In genomic region chr7:141052421-141052820, GRCm38 (mm10) we compare ENCODE assay signal across 26 mouse cellular contexts. TPM values are rescaled to one million over a fixed set of nuclear protein-coding genes. Genes with fewer than 3 reads are reported as not detected.
"Had no signal": no experiment of that assay in that cellular context is flagged by ENCODE, and none has a peak within 500 bp of the region (broad histone marks: within the 10 kb centered on the region; RNA-seq: fewer than 3 reads in every experiment).

No protein-coding gene starts in this region.

- H3K27me3 ChIP-seq: neural tube, embryonic 13.5 days; neural tube, embryonic 15.5 days had no signal

- H3K4me3 ChIP-seq: midbrain, embryonic 10.5 days; midbrain, embryonic 12.5 days; myocyte; neural tube, embryonic 13.5 days; neural tube, embryonic 15.5 days had no signal

- ATAC-seq: midbrain, embryonic 16.5 days had no signal

- H3K4me2 ChIP-seq: lung, embryonic 14.5 days; midbrain, embryonic 12.5 days; neural tube, embryonic 13.5 days; neural tube, embryonic 15.5 days had no signal

- H3K9me3 ChIP-seq: midbrain, embryonic 12.5 days; neural tube, embryonic 13.5 days; neural tube, embryonic 15.5 days had no signal

- H3K9ac ChIP-seq: lung, embryonic 14.5 days; midbrain, embryonic 12.5 days; neural tube, embryonic 13.5 days; neural tube, embryonic 15.5 days had no signal

- H3K27ac ChIP-seq: midbrain, embryonic 10.5 days; midbrain, embryonic 12.5 days; neural tube, embryonic 13.5 days; neural tube, embryonic 15.5 days had no signal

- DNase-seq: lung, embryonic 14.5 days; lung, postnatal 10 days; lung, postnatal 4 days; midbrain, embryonic 14.5 days; retina, postnatal 1 day; right cerebral cortex, adult 18-20 months; right cerebral cortex, postnatal 25 days; right cerebral cortex, postnatal 4 days; spleen, adult 18-20 months; thymus, adult 18-20 months; thymus, postnatal 14 days; thymus, postnatal 36 days had no signal

RNA-seq across cellular contexts. Expression of gene Gm17387, which starts 23.5 kb away (rescaled TPM):
- total RNA-seq: megakaryocyte, adult 5-6 weeks; megakaryocyte-erythroid progenitor cell, adult 5-6 weeks had no signal
- polyA plus RNA-seq: lung, embryonic 14.5 days; lung, embryonic 16.5 days; midbrain, embryonic 10.5 days; midbrain, embryonic 12.5 days; midbrain, embryonic 14.5 days; midbrain, embryonic 16.5 days; myocyte; neural tube, embryonic 11.5 days; neural tube, embryonic 13.5 days; neural tube, embryonic 15.5 days; small intestine, adult 2 months; stomach, embryonic 14.5 days; stomach, embryonic 16.5 days; thymus, postnatal 0 days had no signal

RNA-seq across cellular contexts. Expression of gene Pkp3, which starts 25.6 kb away (rescaled TPM):
- polyA plus RNA-seq: midbrain, embryonic 14.5 days had no signal

RNA-seq across cellular contexts. Expression of gene Ifitm6, which starts 34.7 kb away (rescaled TPM):
- polyA plus RNA-seq: midbrain, embryonic 10.5 days; neural tube, embryonic 11.5 days; stomach, embryonic 14.5 days had no signal
